Mouse (Mus musculus) MEL (cell line): Measurements from ENCODE around the gene Igfbp3. TPM values are rescaled to one million over a fixed set of nuclear protein-coding genes. Genes with fewer than 3 reads are reported as not detected.

Experiments
- DNase-seq: peaks from one replicate; pipeline ENCODE4 v3.0.0; 2011; ENCODE audit warnings: low read depth, low spot score
- H3K27ac ChIP-seq: 2 replicates; pipeline ENCODE4 v1.5.1; 2012; ENCODE audit warnings: low read depth, mild to moderate bottlenecking, control low read depth, low read length, moderate library complexity; ENCODE audit not compliant: control insufficient read depth
- H3K27me3 ChIP-seq, 2 experiments: fragments of 150-350 bp in 1 of 2; sonication (generic) in 1 of 2; 2 replicates each; pipeline ENCODE4 v1.6.1; 2012; ENCODE audit warnings: low read length in 2 of 2, mild to moderate bottlenecking in 2 of 2, improper control_type of control experiment in 1 of 2, moderate library complexity in 1 of 2; ENCODE audit not compliant: insufficient read depth in 2 of 2, control insufficient read depth in 1 of 2
- H3K36me3 ChIP-seq, 2 experiments: 2 replicates each; pipeline ENCODE4 v1.6.1; 2012 to 2014; ENCODE audit warnings: low read length in 2 of 2, improper control_type of control experiment in 1 of 2, inconsistent platforms in 1 of 2, mild to moderate bottlenecking in 1 of 2; ENCODE audit not compliant: insufficient read depth in 2 of 2, control insufficient read depth in 1 of 2
- H3K4me1 ChIP-seq, 2 experiments: fragments of 150-350 bp in 1 of 2; sonication (generic) in 1 of 2; 2 replicates each; pipeline ENCODE4 v1.6.1; 2012; ENCODE audit warnings: low read length in 2 of 2, improper control_type of control experiment in 1 of 2, mild to moderate bottlenecking in 1 of 2; ENCODE audit not compliant: insufficient read depth in 2 of 2, control insufficient read depth in 1 of 2
- H3K4me3 ChIP-seq, 2 experiments: fragments of 150-350 bp in 1 of 2; sonication (generic) in 1 of 2; 2 replicates each; pipeline ENCODE4 v1.5.1; 2012; ENCODE audit warnings: low read depth in 2 of 2, low read length in 2 of 2, mild to moderate bottlenecking in 2 of 2, moderate library complexity in 2 of 2, control low read depth in 1 of 2, improper control_type of control experiment in 1 of 2; ENCODE audit not compliant: control insufficient read depth in 1 of 2, insufficient read depth in 1 of 2
- H3K79me2 ChIP-seq: 2 replicates; pipeline ENCODE4 v1.6.1; 2012; ENCODE audit warnings: mild to moderate bottlenecking, low read length, moderate library complexity; ENCODE audit not compliant: control insufficient read depth, poor library complexity, insufficient read depth
- H3K9ac ChIP-seq: 2 replicates; pipeline ENCODE4 v1.6.1; 2012; ENCODE audit warnings: low read depth, mild to moderate bottlenecking, control low read depth, low read length, moderate library complexity; ENCODE audit not compliant: control insufficient read depth, poor library complexity, severe bottlenecking
- H3K9me3 ChIP-seq: fragments of 150-350 bp; sonication (generic); replicated peaks from 2 replicates; pipeline ENCODE4 v1.6.1; 2012; ENCODE audit warnings: mild to moderate bottlenecking, low read length, improper control_type of control experiment, moderate library complexity; ENCODE audit not compliant: insufficient read depth
- BHLHE40 ChIP-seq: IDR thresholded peaks from 2 replicates; pipeline ENCODE4 v1.6.1; 2012; ENCODE audit warnings: low read depth, mild to moderate bottlenecking, inconsistent platforms, low read length, improper control_type of control experiment, borderline replicate concordance
- CHD1 ChIP-seq: IDR thresholded peaks from 2 replicates; pipeline ENCODE4 v1.6.1; 2012; ENCODE audit warnings: low read depth, mild to moderate bottlenecking, inconsistent platforms, low read length, improper control_type of control experiment
- ELF1 ChIP-seq: IDR thresholded peaks from 2 replicates; pipeline ENCODE4 v1.6.1; 2014; ENCODE audit warnings: low read depth, mild to moderate bottlenecking, inconsistent platforms, low read length, improper control_type of control experiment, moderate library complexity
- EP300 ChIP-seq, 2 experiments: IDR thresholded peaks; 2 replicates each; pipeline ENCODE4 v1.6.1; 2011; ENCODE audit warnings: improper control_type of control experiment in 2 of 2, low read length in 2 of 2, low read depth in 1 of 2, mild to moderate bottlenecking in 1 of 2
- ETS1 ChIP-seq: IDR thresholded peaks from 2 replicates; pipeline ENCODE4 v1.6.1; 2012; ENCODE audit warnings: low read depth, mild to moderate bottlenecking, inconsistent platforms, low read length, improper control_type of control experiment, moderate library complexity
- JUND ChIP-seq: IDR thresholded peaks from 2 replicates; pipeline ENCODE4 v1.6.1; 2011; ENCODE audit warnings: low read depth, mild to moderate bottlenecking, improper control_type of control experiment, low read length
- KAT2A ChIP-seq: conservative IDR thresholded peaks from 2 replicates; pipeline ENCODE4 v1.6.1; 2012; ENCODE audit warnings: low read depth, low read length, improper control_type of control experiment, inconsistent platforms
- MEF2A ChIP-seq: IDR thresholded peaks from 2 replicates; pipeline ENCODE4 v1.6.1; 2014; ENCODE audit warnings: low read depth, mild to moderate bottlenecking, inconsistent platforms, low read length, improper control_type of control experiment; ENCODE audit not compliant: poor library complexity, insufficient replicate concordance, severe bottlenecking; ENCODE audit errors: extremely low read depth
- NRF1 ChIP-seq: IDR thresholded peaks from 2 replicates; pipeline ENCODE4 v1.6.1; 2014; ENCODE audit warnings: low read depth, mild to moderate bottlenecking, inconsistent platforms, low read length, improper control_type of control experiment, moderate library complexity; ENCODE audit not compliant: poor library complexity, insufficient read depth, severe bottlenecking
- ZKSCAN1 ChIP-seq: IDR thresholded peaks from 2 replicates; pipeline ENCODE4 v1.6.1; 2012; ENCODE audit warnings: low read depth, mild to moderate bottlenecking, inconsistent platforms, low read length, improper control_type of control experiment, moderate library complexity
- polyA plus RNA-seq, 2 experiments: library from polyadenylated mRNA; stranded (reverse) in 1 of 2; unstranded in 1 of 2; fragments of >175 nt in 1 of 2; fragments of >200 nt in 1 of 2; gene quantifications; 2 replicates each; pipeline versions ENCODE4 v1.2.1 to v1.2.4; 2012; ENCODE audit warnings: low replicate concordance in 2 of 2, low read depth in 1 of 2; ENCODE audit not compliant: insufficient read length in 2 of 2, insufficient read depth in 1 of 2, missing spikeins in 1 of 2
- total RNA-seq: library from RNA; depleted of rRNA; stranded (reverse); fragments of 300-350 nt; gene quantifications from 2 replicates; pipeline ENCODE4 v1.2.3, GENCODE M21; 2012; rRNA removed

Igfbp3 gene
- total and polyA plus RNA-seq, 3 experiments = not detected

- Histone ChIP-seq H3K4me1 (no peaks in the 10 kb centered on the region), H3K27me3 (no peaks in the 10 kb centered on the region), H3K79me2 (no peaks in the 10 kb centered on the region), H3K27ac (no peak overlapping the region), H3K36me3 (no peaks in the 10 kb centered on the region), H3K4me3 (no peak overlapping the region), H3K9ac (no peak overlapping the region)
- TF ChIP-seq BHLHE40 = no peak
- TF ChIP-seq CHD1 = no peak
- TF ChIP-seq ZKSCAN1 = no peak
- TF ChIP-seq NRF1 = no peak
- no peak for TF ChIP-seq EP300 (IDR thresholded peaks at IDR 0.05; ENCODE audit: low read depth in 1 of 2, low read length in 2 of 2)
- TF ChIP-seq ETS1 = no peak
- no peak for TF ChIP-seq ELF1
- TF ChIP-seq JUND = no peak
- TF ChIP-seq KAT2A = no peak
- TF ChIP-seq MEF2A = no peak
- TF ChIP-seq, all 39 proteins: peak for 0
- no peak for DNase-seq
- H3K9me3 ChIP-seq = no peaks in the 10 kb centered on the region
These were observed 57.3 kb downstream of the Igfbp3 start for GRCm38 (mm10) chr11:7156427-7156826.

Other genes with a start within 250 kb of the Igfbp3 start
- under 0.01 TPM in 1 of 2 replicates, not detected in the other for gene Adcy1, start 150.4 kb downstream of the Igfbp3 start, total RNA-seq
- gene Adcy1, start 150.4 kb downstream of the Igfbp3 start, polyA plus RNA-seq = not detected
- gene Gm11985, start 25.4 kb downstream of the Igfbp3 start, total RNA-seq = not detected in 2 replicates
- not detected for gene Gm11985, start 25.4 kb downstream of the Igfbp3 start, polyA plus RNA-seq
- not detected in 2 replicates for gene Igfbp1, start 16.1 kb downstream of the Igfbp3 start, total RNA-seq
- gene Igfbp1, start 16.1 kb downstream of the Igfbp3 start, polyA plus RNA-seq = not detected